Mouse (Mus musculus): ENCODE measurements around the gene Fstl3. TPM values are rescaled to one million over a fixed set of nuclear protein-coding genes. Genes with fewer than 3 reads are reported as not detected.

Gene Fstl3
- polyA plus RNA-seq, 1 experiment from 2014 or later: 0.40 TPM

GRCm38 (mm10) chr10:79779193-79779592, 2.1 kb downstream of the Fstl3 start:
- peaks cover 4% of the 10 kb centered on the region for H3K9me3 ChIP-seq (replicated peaks)
- WGBS: 14% methylated on average over 2 of the region's 2 CpGs
- H3K27me3 ChIP-seq: peaks cover 67% of the 10 kb centered on the region
- ATAC-seq: no peak
- H3K4me2 ChIP-seq: no peak overlapping the region
- H3K9ac ChIP-seq: no peak overlapping the region
- no peak overlapping the region for H3K27ac ChIP-seq
- no peaks in the 10 kb centered on the region for H3K36me3 ChIP-seq (ENCODE audit: poor library complexity, severe bottlenecking)
- no peak overlapping the region for H3K4me3 ChIP-seq
- H3K4me1 ChIP-seq: peaks cover 34% of the 10 kb centered on the region

- H3K27ac ChIP-seq: no peak overlapping the region
- H3K9me3 ChIP-seq (replicated peaks): peaks cover 1% of the 10 kb centered on the region
- H3K4me3 ChIP-seq: peak overlapping the region; percentile 37
- H3K27me3 ChIP-seq: peaks cover 71% of the 10 kb centered on the region
- 1% methylated on average over 55 of the region's 55 CpGs for WGBS
- no peak overlapping the region for H3K9ac ChIP-seq
- ATAC-seq: peak; percentile 91
- H3K4me1 ChIP-seq: peaks cover 34% of the 10 kb centered on the region
- H3K36me3 ChIP-seq (ENCODE audit: poor library complexity, severe bottlenecking): no peaks in the 10 kb centered on the region
- H3K4me2 ChIP-seq: peak overlapping the region; percentile 66
Measured at GRCm38 (mm10) chr10:79779784-79780663, 3.0 kb downstream of the Fstl3 start.

- Histone ChIP-seq H3K27me3 (peaks cover 71% of the 10 kb centered on the region), H3K36me3 (ENCODE audit: poor library complexity, severe bottlenecking) (no peaks in the 10 kb centered on the region), H3K4me2 (peak overlapping the region; percentile 66), H3K9ac (no peak overlapping the region), H3K4me3 (peak overlapping the region; percentile 37), H3K27ac (no peak overlapping the region), H3K9me3 (replicated peaks) (no peaks in the 10 kb centered on the region), H3K4me1 (peaks cover 34% of the 10 kb centered on the region)
- no peak for ATAC-seq
- under 1% methylated on average over 13 of the region's 13 CpGs for WGBS
Measured at GRCm38 (mm10) chr10:79780664-79781015, 3.6 kb downstream of the Fstl3 start.

- 31% methylated on average over 21 of the region's 21 CpGs for WGBS
- no peak overlapping the region for H3K27ac ChIP-seq
- no peak overlapping the region for H3K4me3 ChIP-seq
- no peak for ATAC-seq
- no peaks in the 10 kb centered on the region for H3K9me3 ChIP-seq (replicated peaks)
- no peak overlapping the region for H3K9ac ChIP-seq
- H3K4me1 ChIP-seq: peaks cover 34% of the 10 kb centered on the region
- peak overlapping the region; percentile 66 for H3K4me2 ChIP-seq
- peaks cover 67% of the 10 kb centered on the region for H3K27me3 ChIP-seq
- no peaks in the 10 kb centered on the region for H3K36me3 ChIP-seq (ENCODE audit: poor library complexity, severe bottlenecking)
Measured at GRCm38 (mm10) chr10:79781139-79781538, 4.1 kb downstream of the Fstl3 start.

- no peaks in the 10 kb centered on the region for H3K36me3 ChIP-seq (ENCODE audit: poor library complexity, severe bottlenecking)
- H3K9ac ChIP-seq: no peak overlapping the region
- H3K27me3 ChIP-seq: peaks cover 59% of the 10 kb centered on the region
- H3K4me2 ChIP-seq: no peak overlapping the region
- ATAC-seq: no peak
- H3K27ac ChIP-seq: no peak overlapping the region
- no peaks in the 10 kb centered on the region for H3K9me3 ChIP-seq (replicated peaks)
- peaks cover 32% of the 10 kb centered on the region for H3K4me1 ChIP-seq
- 57% methylated on average over 5 of the region's 5 CpGs for WGBS
- no peak overlapping the region for H3K4me3 ChIP-seq
Measured at GRCm38 (mm10) chr10:79781956-79782355, 4.9 kb downstream of the Fstl3 start.

GRCm38 (mm10) chr10:79783050-79783449, 6.0 kb downstream of the Fstl3 start:
- H3K9me3 ChIP-seq (replicated peaks): no peaks in the 10 kb centered on the region
- H3K4me2 ChIP-seq: no peak overlapping the region
- H3K9ac ChIP-seq: no peak overlapping the region
- H3K4me3 ChIP-seq: no peak overlapping the region
- 63% methylated on average over 7 of the region's 7 CpGs for WGBS
- peaks cover 48% of the 10 kb centered on the region for H3K27me3 ChIP-seq
- H3K36me3 ChIP-seq (ENCODE audit: poor library complexity, severe bottlenecking): no peaks in the 10 kb centered on the region
- no peak overlapping the region for H3K27ac ChIP-seq
- no peak for ATAC-seq
- peaks cover 21% of the 10 kb centered on the region for H3K4me1 ChIP-seq

- Histone ChIP-seq H3K4me2 (no peak overlapping the region), H3K27ac (no peak overlapping the region), H3K4me3 (no peak overlapping the region), H3K9me3 (replicated peaks) (no peaks in the 10 kb centered on the region), H3K4me1 (peaks cover 16% of the 10 kb centered on the region), H3K36me3 (ENCODE audit: poor library complexity, severe bottlenecking) (no peaks in the 10 kb centered on the region), H3K9ac (0 out of 2 replicates have a peak overlapping the region, but pooled peaks have one; percentile 16), H3K27me3 (peaks cover 37% of the 10 kb centered on the region)
- no peak for ATAC-seq
- WGBS: 41% methylated on average over 27 of the region's 27 CpGs
Measured at GRCm38 (mm10) chr10:79783920-79784800, 7.1 kb downstream of the Fstl3 start.

GRCm38 (mm10) chr10:79788386-79789158, 11.5 kb downstream of the Fstl3 start:
- H3K27ac ChIP-seq: no peak overlapping the region
- H3K4me1 ChIP-seq: no peaks in the 10 kb centered on the region
- H3K36me3 ChIP-seq (ENCODE audit: poor library complexity, severe bottlenecking): no peaks in the 10 kb centered on the region
- no peak overlapping the region for H3K9ac ChIP-seq
- 0 out of 2 replicates have a peak, but pooled peaks have one; percentile 11 for ATAC-seq
- H3K4me3 ChIP-seq: no peak overlapping the region
- H3K9me3 ChIP-seq (replicated peaks): no peaks in the 10 kb centered on the region
- 37% methylated on average over 7 of the region's 7 CpGs for WGBS
- H3K4me2 ChIP-seq: no peak overlapping the region
- H3K27me3 ChIP-seq: peaks cover 10% of the 10 kb centered on the region

- H3K9ac ChIP-seq: no peak overlapping the region
- peaks cover 5% of the 10 kb centered on the region; the same call in 1 of the 2 replicates for H3K27me3 ChIP-seq
- no peak for ATAC-seq
- no peaks in the 10 kb centered on the region for H3K36me3 ChIP-seq (ENCODE audit: poor library complexity, severe bottlenecking)
- peaks cover 4% of the 10 kb centered on the region for H3K4me1 ChIP-seq
- no peak overlapping the region for H3K4me2 ChIP-seq
- no peak overlapping the region for H3K27ac ChIP-seq
- no peaks in the 10 kb centered on the region for H3K9me3 ChIP-seq (replicated peaks)
- 54% methylated on average over 2 of the region's 2 CpGs for WGBS
- no peak overlapping the region for H3K4me3 ChIP-seq
Measured at GRCm38 (mm10) chr10:79789581-79789980, 12.5 kb downstream of the Fstl3 start.

GRCm38 (mm10) chr10:79790861-79791260, 13.8 kb downstream of the Fstl3 start, which contains the start of gene Prss57:
Prss57 (minus strand) TSS chr10:79790961.
- ATAC-seq: no peak
- 0 out of 2 replicates have a peak, but pooled peaks cover 2% of the 10 kb centered on the region for H3K36me3 ChIP-seq (ENCODE audit: poor library complexity, severe bottlenecking)
- no peak within 1 kb of the TSS for H3K9ac ChIP-seq
- peaks cover 15% of the 10 kb centered on the region for H3K4me1 ChIP-seq
- WGBS: 85% methylated on average over 4 of the region's 4 CpGs
- H3K9me3 ChIP-seq (replicated peaks): no peaks in the 10 kb centered on the region
- no peak within 1 kb of the TSS for H3K4me2 ChIP-seq
- peaks cover 5% of the 10 kb centered on the region; the same call in 1 of the 2 replicates for H3K27me3 ChIP-seq
- H3K4me3 ChIP-seq: no peak within 1 kb of the TSS
- H3K27ac ChIP-seq: no peak within 1 kb of the TSS

- H3K36me3 ChIP-seq (ENCODE audit: poor library complexity, severe bottlenecking): peaks cover 5% of the 10 kb centered on the region; the same call in 1 of the 2 replicates
- WGBS: 88% methylated on average over 5 of the region's 5 CpGs
- no peak overlapping the region for H3K27ac ChIP-seq
- ATAC-seq: no peak
- H3K4me1 ChIP-seq: peaks cover 31% of the 10 kb centered on the region
- H3K4me2 ChIP-seq: 0 out of 2 replicates have a peak overlapping the region, but pooled peaks have one; percentile 94
- H3K4me3 ChIP-seq: 0 out of 2 replicates have a peak overlapping the region, but pooled peaks have one; percentile 94
- H3K9ac ChIP-seq: no peak overlapping the region
- H3K9me3 ChIP-seq (replicated peaks): no peaks in the 10 kb centered on the region
- H3K27me3 ChIP-seq: peaks cover 5% of the 10 kb centered on the region; the same call in 1 of the 2 replicates
Measured at GRCm38 (mm10) chr10:79792339-79793040, 15.4 kb downstream of the Fstl3 start.

Measured in forebrain, embryonic 13.5 days (tissue).